Mouse (Mus musculus) macrophage (primary cell): ENCODE measurements around the gene Abcc2. TPM values are rescaled to one million over a fixed set of nuclear protein-coding genes. Genes with fewer than 3 reads are reported as not detected.

Experiments
- H3K27ac ChIP-seq: fragments of 350-480 bp; formaldehyde crosslinking; 2 replicates; pipeline ENCODE4 v1.9.0; 2021
- H3K36me3 ChIP-seq: fragments of 350-480 bp; formaldehyde crosslinking; 2 replicates; pipeline ENCODE4 v1.9.0; 2021; ENCODE audit errors: inconsistent target
- H3K4me3 ChIP-seq: fragments of 350-480 bp; formaldehyde crosslinking; 2 replicates; pipeline ENCODE4 v1.9.0; 2021; ENCODE audit errors: inconsistent target
- H3K79me2 ChIP-seq: fragments of 350-480 bp; formaldehyde crosslinking; 2 replicates; pipeline ENCODE4 v1.9.0; 2021; ENCODE audit errors: inconsistent target
- WGBS: methylation state at CpG from one replicate; pipeline ENCODE4 v1.1.7; 2026; ENCODE audit warnings: inconsistent platforms; ENCODE audit not compliant: missing documents; 5-methylcytosine and 5-hydroxymethylcytosine counted together
- polyA plus RNA-seq: library from polyadenylated mRNA; stranded (reverse); fragments of 250-400 nt; gene quantifications from 3 replicates; pipeline ENCODE4 v1.2.4, GENCODE M21; 2018; ENCODE audit warnings: inconsistent platforms

Abcc2 gene
- polyA plus RNA-seq, 1 experiment from 2014 or later = 0.04 TPM

- no peak overlapping the region for H3K4me3 ChIP-seq
- H3K27ac ChIP-seq = no peak overlapping the region
- no peaks in the 10 kb centered on the region for H3K36me3 ChIP-seq
- H3K79me2 ChIP-seq = no peaks in the 10 kb centered on the region
- WGBS = 80% methylated on average over 5 of the region's 5 CpGs
Measured at GRCm38 (mm10) chr19:43797216-43797615, 15.2 kb downstream of the Abcc2 start.

GRCm38 (mm10) chr19:43801427-43802051 is 19.5 kb downstream of the Abcc2 start:
- H3K4me3 ChIP-seq = no peak overlapping the region
- 7% methylated on average over 9 of the region's 9 CpGs for WGBS

GRCm38 (mm10) chr19:43803866-43804265 is 21.9 kb downstream of the Abcc2 start:
- 96% methylated on average over 10 of the region's 10 CpGs for WGBS
- H3K79me2 ChIP-seq = no peaks in the 10 kb centered on the region
- no peak overlapping the region for H3K4me3 ChIP-seq
- H3K36me3 ChIP-seq = no peaks in the 10 kb centered on the region
- H3K27ac ChIP-seq = no peak overlapping the region

More at GRCm38 (mm10) chr19:43801427-43802051, 19.5 kb downstream of the Abcc2 start:
- Histone ChIP-seq H3K79me2 (no peaks in the 10 kb centered on the region), H3K36me3 (no peaks in the 10 kb centered on the region), H3K27ac (peak overlapping the region; percentile 76)

- Histone ChIP-seq H3K27ac (no peak overlapping the region), H3K4me3 (no peak overlapping the region), H3K79me2 (no peaks in the 10 kb centered on the region), H3K36me3 (no peaks in the 10 kb centered on the region)
- 73% methylated on average over 4 of the region's 4 CpGs for WGBS
Measured at GRCm38 (mm10) chr19:43809331-43809730, 27.3 kb downstream of the Abcc2 start.

- Histone ChIP-seq H3K27ac (no peak overlapping the region), H3K36me3 (no peaks in the 10 kb centered on the region), H3K79me2 (no peaks in the 10 kb centered on the region), H3K4me3 (no peak overlapping the region)
- WGBS = 91% methylated on average over 4 of the region's 4 CpGs
Measured at GRCm38 (mm10) chr19:43811419-43811818, 29.4 kb downstream of the Abcc2 start.

GRCm38 (mm10) chr19:43813315-43813714 is 31.3 kb downstream of the Abcc2 start:
- 94% methylated on average over 9 of the region's 10 CpGs for WGBS
- Histone ChIP-seq H3K4me3 (no peak overlapping the region), H3K36me3 (no peaks in the 10 kb centered on the region), H3K79me2 (no peaks in the 10 kb centered on the region), H3K27ac (no peak overlapping the region)

GRCm38 (mm10) chr19:43815661-43816414 is 33.8 kb downstream of the Abcc2 start:
- WGBS = 25% methylated on average over 14 of the region's 14 CpGs
- Histone ChIP-seq H3K27ac (no peak overlapping the region), H3K4me3 (no peak overlapping the region), H3K79me2 (no peaks in the 10 kb centered on the region), H3K36me3 (no peaks in the 10 kb centered on the region)

GRCm38 (mm10) chr19:43826855-43827254 is 44.9 kb downstream of the Abcc2 start:
- Histone ChIP-seq H3K79me2 (no peaks in the 10 kb centered on the region), H3K36me3 (no peaks in the 10 kb centered on the region), H3K27ac (no peak overlapping the region), H3K4me3 (no peak overlapping the region)
- 85% methylated on average over 7 of the region's 8 CpGs for WGBS

GRCm38 (mm10) chr19:43832425-43833069 is 50.6 kb downstream of the Abcc2 start:
- WGBS = 38% methylated on average over 20 of the region's 21 CpGs
- Histone ChIP-seq H3K27ac (no peak overlapping the region), H3K4me3 (no peak overlapping the region), H3K79me2 (no peaks in the 10 kb centered on the region), H3K36me3 (no peaks in the 10 kb centered on the region)

GRCm38 (mm10) chr19:43843184-43843583 is 61.2 kb downstream of the Abcc2 start:
- 88% methylated on average over 9 of the region's 9 CpGs for WGBS
- H3K79me2 ChIP-seq = no peaks in the 10 kb centered on the region
- peaks cover 19% of the 10 kb centered on the region; the same call in 1 of the 2 replicates for H3K36me3 ChIP-seq
- no peak overlapping the region for H3K27ac ChIP-seq
- no peak overlapping the region for H3K4me3 ChIP-seq

- no peak overlapping the region for H3K27ac ChIP-seq
- 85% methylated on average over 7 of the region's 7 CpGs for WGBS
- H3K79me2 ChIP-seq = no peaks in the 10 kb centered on the region
- H3K36me3 ChIP-seq = peaks cover 41% of the 10 kb centered on the region
- H3K4me3 ChIP-seq = no peak overlapping the region
Measured at GRCm38 (mm10) chr19:43845331-43845908, 63.4 kb downstream of the Abcc2 start.

- WGBS = 90% methylated on average over 15 of the region's 15 CpGs
- H3K27ac ChIP-seq = no peak overlapping the region
- H3K4me3 ChIP-seq = no peak overlapping the region
Measured at GRCm38 (mm10) chr19:43847056-43847455, 65.1 kb downstream of the Abcc2 start.

GRCm38 (mm10) chr19:43847966-43848365 is 66.0 kb downstream of the Abcc2 start:
- Histone ChIP-seq H3K4me3 (no peak overlapping the region), H3K27ac (no peak overlapping the region), H3K79me2 (no peaks in the 10 kb centered on the region), H3K36me3 (peaks cover 46% of the 10 kb centered on the region)
- 96% methylated on average over 15 of the region's 15 CpGs for WGBS

More at GRCm38 (mm10) chr19:43847056-43847455, 65.1 kb downstream of the Abcc2 start:
- Histone ChIP-seq H3K36me3 (peaks cover 46% of the 10 kb centered on the region), H3K79me2 (no peaks in the 10 kb centered on the region)

- Histone ChIP-seq H3K27ac (no peak overlapping the region), H3K79me2 (no peaks in the 10 kb centered on the region), H3K36me3 (peaks cover 62% of the 10 kb centered on the region), H3K4me3 (no peak overlapping the region)
- WGBS = 92% methylated on average over 11 of the region's 11 CpGs
Measured at GRCm38 (mm10) chr19:43850026-43850425, 68.0 kb downstream of the Abcc2 start.
